Mouse (Mus musculus) stomach, embryonic 16.5 days (tissue): Measurements from ENCODE around the gene Slc16a9. TPM values are rescaled to one million over a fixed set of nuclear protein-coding genes. Genes with fewer than 3 reads are reported as not detected.

Source experiments
- ATAC-seq: fragments of 200-750 bp; cut with Nextera tagmentation; 2 replicates; pipeline ENCODE4 v1.8.0; 2017; ENCODE audit warnings: moderate number of reproducible peaks, moderate TSS enrichment; ENCODE audit not compliant: insufficient read depth, low FRiP score
- H3K27ac ChIP-seq: fragments of 300-500 bp; sonication (generic); 2 replicates; pipeline ENCODE4 v1.5.1; 2014; ENCODE audit warnings: low read length
- H3K27me3 ChIP-seq: fragments of 300-500 bp; sonication (generic); 2 replicates; pipeline ENCODE4 v1.6.1; 2014; ENCODE audit warnings: low read length, control low read depth, mixed read lengths; ENCODE audit not compliant: control insufficient read depth, insufficient read depth
- H3K36me3 ChIP-seq: fragments of 300-500 bp; sonication (generic); 2 replicates; pipeline ENCODE4 v1.6.1; 2014; ENCODE audit warnings: low read length; ENCODE audit not compliant: control insufficient read depth, insufficient read depth
- H3K4me1 ChIP-seq: fragments of 300-500 bp; sonication (generic); 2 replicates; pipeline ENCODE4 v1.6.1; 2014; ENCODE audit warnings: low read length, control low read depth, mixed read lengths; ENCODE audit not compliant: control insufficient read depth, insufficient read depth
- H3K4me2 ChIP-seq: fragments of 300-500 bp; sonication (generic); 2 replicates; pipeline ENCODE4 v1.6.1; 2014; ENCODE audit warnings: low read depth, low read length, mixed read lengths
- H3K4me3 ChIP-seq: fragments of 300-500 bp; sonication (generic); replicated peaks from 2 replicates; pipeline ENCODE4 v1.5.1; 2014; ENCODE audit warnings: mild to moderate bottlenecking, low read length
- H3K9ac ChIP-seq: fragments of 300-500 bp; sonication (generic); 2 replicates; pipeline ENCODE4 v1.6.1; 2014; ENCODE audit warnings: low read length
- H3K9me3 ChIP-seq: fragments of 300-500 bp; sonication (generic); replicated peaks from 2 replicates; pipeline ENCODE4 v1.6.1; 2016; ENCODE audit warnings: low read length, control low read depth; ENCODE audit not compliant: control insufficient read depth
- WGBS: fragments of 180-500 bp; shearing (Covaris S2); extraction: QIAGEN DNeasy Blood & Tissue Kit; methylation state at CpG from one replicate; pipeline ENCODE4 v1.1.7; 2014; 5-methylcytosine and 5-hydroxymethylcytosine counted together
- polyA plus RNA-seq: library from polyadenylated mRNA; unstranded; fragments of >200 nt; fragmentation: Nextera tagmentation; extraction: Ambion mirVana; gene quantifications from 2 replicates; pipeline ENCODE4 v1.2.1, GENCODE M21; 2015

Slc16a9 gene
- polyA plus RNA-seq, 1 experiment from 2014 or later = 1.4 TPM

GRCm38 (mm10) chr10:70287825-70288235 is 42.9 kb downstream of the Slc16a9 start:
- no peak overlapping the region for H3K4me3 ChIP-seq
- no peaks in the 10 kb centered on the region for H3K27me3 ChIP-seq
- no peak overlapping the region for H3K9ac ChIP-seq
- peaks cover 9% of the 10 kb centered on the region; the same call in 1 of the 2 replicates for H3K4me1 ChIP-seq
- H3K4me2 ChIP-seq = peak overlapping the region; percentile 17
- H3K36me3 ChIP-seq = no peaks in the 10 kb centered on the region; the same call in 1 of the 2 replicates
- 28% methylated on average over 9 of the region's 9 CpGs for WGBS
- no peaks in the 10 kb centered on the region for H3K9me3 ChIP-seq
- ATAC-seq = peak; percentile 75; the same call in 1 of the 2 replicates
- no peak overlapping the region for H3K27ac ChIP-seq

DNA sequence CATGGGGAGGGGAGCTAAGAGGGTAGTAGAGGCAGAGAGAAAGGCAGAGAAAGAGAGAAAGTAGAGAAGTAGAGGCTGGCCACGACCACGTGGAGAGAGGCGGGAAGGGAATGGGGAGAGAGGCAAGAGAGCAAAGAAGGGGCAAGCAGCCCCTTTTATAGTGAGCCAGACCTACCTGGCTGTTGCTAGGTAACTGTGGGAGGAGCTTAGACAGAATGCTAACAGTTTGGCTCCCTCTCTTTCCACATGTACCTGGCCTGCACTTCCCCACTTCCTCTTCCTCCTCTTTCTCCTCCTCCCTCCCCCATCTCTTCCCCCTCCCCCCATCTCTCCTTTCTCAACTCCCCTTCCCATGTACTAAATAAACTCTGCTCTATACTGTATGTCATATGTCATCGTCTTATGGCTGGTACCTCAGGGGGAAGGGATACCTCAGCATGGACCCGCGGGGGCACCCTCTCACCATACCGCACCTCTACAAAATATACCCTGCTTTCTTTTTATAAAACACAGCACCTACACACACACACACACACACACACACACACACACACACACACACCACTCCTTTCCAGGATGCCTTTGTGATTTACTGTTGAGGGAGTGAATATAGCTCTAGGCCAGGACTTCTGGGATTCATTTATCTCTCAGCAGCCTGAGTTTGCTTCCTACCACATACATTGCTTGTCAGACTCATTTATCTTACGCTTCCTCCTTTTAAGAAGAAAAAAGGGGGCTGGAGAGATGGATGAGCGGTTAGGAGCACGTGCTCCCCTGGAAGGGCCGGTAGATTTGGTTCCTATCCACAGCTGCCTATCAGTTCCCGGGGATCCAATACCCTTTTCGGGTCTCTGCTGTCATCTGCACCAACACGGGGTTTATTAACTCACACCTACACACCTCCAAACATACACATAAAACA is 43.8 kb downstream of the Slc16a9 start:
- Histone ChIP-seq H3K4me3 (no peak overlapping the region), H3K9ac (no peak overlapping the region), H3K27ac (no peak overlapping the region), H3K36me3 (no peaks in the 10 kb centered on the region; the same call in 1 of the 2 replicates), H3K4me1 (peaks cover 9% of the 10 kb centered on the region; the same call in 1 of the 2 replicates), H3K9me3 (no peaks in the 10 kb centered on the region), H3K4me2 (no peak overlapping the region), H3K27me3 (no peaks in the 10 kb centered on the region)
- peak; percentile 39; the same call in 1 of the 2 replicates for ATAC-seq
- WGBS = 35% methylated on average over 14 of the region's 14 CpGs

- Histone ChIP-seq H3K27ac (no peak overlapping the region), H3K4me1 (peaks cover 15% of the 10 kb centered on the region; the same call in 1 of the 2 replicates), H3K4me3 (no peak overlapping the region), H3K36me3 (no peaks in the 10 kb centered on the region; the same call in 1 of the 2 replicates), H3K27me3 (no peaks in the 10 kb centered on the region), H3K9ac (no peak overlapping the region), H3K9me3 (no peaks in the 10 kb centered on the region), H3K4me2 (no peak overlapping the region)
- ATAC-seq = no peak
- WGBS = 24% methylated on average over 7 of the region's 7 CpGs
Observed at GRCm38 (mm10) chr10:70292014-70292413, 47.1 kb downstream of the Slc16a9 start.

DNA sequence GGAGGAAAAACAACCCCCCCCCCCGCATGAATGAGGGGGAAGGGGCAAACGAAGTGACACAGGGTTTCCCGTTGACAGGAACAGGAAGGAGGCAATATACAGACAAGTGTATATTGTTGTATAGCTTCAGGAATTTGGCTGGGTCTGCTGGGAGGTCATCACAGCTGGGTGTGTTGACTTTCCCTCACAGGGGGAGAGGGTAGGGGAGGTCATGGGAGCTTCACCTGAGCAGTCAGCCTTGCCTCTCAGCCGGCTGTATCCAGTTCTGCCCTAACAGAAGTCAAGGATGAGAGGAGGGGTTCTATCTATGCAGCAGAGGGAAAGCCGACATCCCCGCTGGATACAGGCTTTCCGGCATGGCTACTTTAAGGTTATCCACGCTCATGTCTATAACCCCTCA is 49.2 kb downstream of the Slc16a9 start:
- 34% methylated on average over 8 of the region's 8 CpGs for WGBS
- H3K9me3 ChIP-seq = no peaks in the 10 kb centered on the region
- H3K4me1 ChIP-seq = 0 out of 2 replicates have a peak, but pooled peaks cover 9% of the 10 kb centered on the region
- no peak overlapping the region for H3K27ac ChIP-seq
- no peak overlapping the region for H3K9ac ChIP-seq
- H3K36me3 ChIP-seq = no peaks in the 10 kb centered on the region; the same call in 1 of the 2 replicates
- H3K4me3 ChIP-seq = no peak overlapping the region
- ATAC-seq = no peak
- no peaks in the 10 kb centered on the region for H3K27me3 ChIP-seq
- H3K4me2 ChIP-seq = no peak overlapping the region

DNA sequence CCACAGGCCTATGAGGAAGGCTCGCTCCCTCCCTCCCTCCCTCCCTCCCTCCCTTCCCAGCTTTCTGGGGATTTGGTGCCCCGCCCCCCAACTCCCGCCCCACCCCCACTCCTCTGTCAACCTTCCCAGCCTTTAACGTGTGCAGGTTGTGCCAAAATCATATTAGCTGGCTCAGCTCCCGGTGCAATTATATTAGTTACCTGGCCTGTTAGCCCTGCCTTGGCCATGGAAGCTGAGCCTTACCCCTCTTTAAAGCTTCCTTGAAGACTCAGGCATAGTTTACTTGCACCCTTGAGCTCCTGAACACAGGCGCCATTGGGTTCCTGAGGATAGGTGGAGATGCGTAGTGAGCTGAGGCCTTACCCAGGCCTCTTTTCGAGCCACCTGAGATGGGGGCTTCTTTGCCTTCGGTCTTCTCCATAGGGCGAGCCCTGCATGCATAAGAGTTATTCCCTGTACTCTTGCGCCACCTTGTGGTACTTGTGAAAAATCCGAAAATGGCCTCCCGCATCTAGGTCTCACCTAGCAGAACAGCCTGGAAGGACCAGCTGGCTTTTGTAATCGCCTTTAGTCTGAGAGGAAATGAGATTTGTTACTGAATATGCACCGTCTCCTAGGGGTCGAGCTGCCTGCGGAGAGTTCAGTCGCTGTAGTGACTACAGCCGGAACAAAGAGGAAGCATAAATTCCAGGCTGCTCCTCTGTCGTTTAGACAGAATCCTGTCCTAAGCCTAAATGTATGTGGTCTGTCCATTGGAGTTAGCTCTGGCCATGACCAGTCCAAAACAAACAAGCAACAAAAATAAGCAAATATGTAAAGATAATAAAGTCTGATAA is 51.8 kb downstream of the Slc16a9 start:
- peak; percentile 77; the same call in 1 of the 2 replicates for ATAC-seq
- H3K27ac ChIP-seq = no peak overlapping the region

DNA sequence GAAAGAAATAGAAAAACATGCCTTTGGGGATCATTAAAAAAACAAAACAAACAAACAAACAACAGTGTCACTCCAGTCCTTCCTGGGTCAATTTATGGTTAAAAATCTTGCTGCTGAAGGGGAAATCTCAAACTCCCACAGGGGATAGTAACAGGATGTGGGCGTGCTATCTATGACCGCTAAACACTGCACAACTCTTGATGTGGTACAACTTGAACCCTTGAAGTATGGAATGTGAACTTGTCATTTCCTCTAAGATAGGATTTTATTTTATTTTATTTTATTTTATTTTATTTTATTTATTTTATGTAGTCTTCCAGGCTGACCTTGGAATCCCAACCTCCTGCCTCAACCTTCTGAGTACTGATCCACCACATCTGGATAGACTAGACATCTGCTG is 54.2 kb downstream of the Slc16a9 start:
- H3K27me3 ChIP-seq = no peaks in the 10 kb centered on the region
- ATAC-seq = no peak
- H3K36me3 ChIP-seq = no peaks in the 10 kb centered on the region
- no peak overlapping the region for H3K4me3 ChIP-seq
- H3K9ac ChIP-seq = no peak overlapping the region
- H3K9me3 ChIP-seq = no peaks in the 10 kb centered on the region; the same call in 1 of the 2 replicates
- H3K27ac ChIP-seq = no peak overlapping the region
- 0 out of 2 replicates have a peak, but pooled peaks cover 5% of the 10 kb centered on the region for H3K4me1 ChIP-seq
- H3K4me2 ChIP-seq = no peak overlapping the region
- 70% methylated on average over 2 of the region's 2 CpGs for WGBS

More for the DNA sequence above, 51.8 kb downstream of the Slc16a9 start:
- Histone ChIP-seq H3K4me1 (0 out of 2 replicates have a peak, but pooled peaks cover 9% of the 10 kb centered on the region), H3K4me3 (no peak overlapping the region; the same call in 1 of the 2 replicates), H3K9me3 (no peaks in the 10 kb centered on the region), H3K27me3 (no peaks in the 10 kb centered on the region), H3K36me3 (no peaks in the 10 kb centered on the region), H3K4me2 (peak overlapping the region; percentile 33), H3K9ac (peak overlapping the region; percentile 54; the same call in 1 of the 2 replicates)
- WGBS = 7% methylated on average over 20 of the region's 20 CpGs

DNA sequence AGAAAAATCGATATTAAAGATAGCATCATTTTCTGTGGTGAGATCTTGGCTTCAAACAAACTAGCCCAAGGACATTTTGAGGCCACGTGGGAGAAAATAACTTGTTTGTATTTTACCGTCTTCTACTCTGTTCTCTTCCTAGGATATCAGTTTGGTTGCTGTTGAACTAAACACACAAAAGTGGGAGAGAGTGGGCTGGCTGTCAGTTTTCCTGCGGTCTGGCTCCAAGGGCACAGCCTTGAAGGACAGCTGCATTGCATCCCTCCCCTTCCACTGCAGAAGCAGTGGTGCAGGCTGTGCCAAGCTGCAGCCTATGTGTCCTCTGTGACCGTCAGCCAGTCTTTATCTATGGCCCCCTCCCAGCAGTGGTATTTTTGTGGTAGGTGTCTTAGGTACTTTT is 54.8 kb downstream of the Slc16a9 start:
- Histone ChIP-seq H3K4me2 (no peak overlapping the region), H3K36me3 (no peaks in the 10 kb centered on the region), H3K4me1 (0 out of 2 replicates have a peak, but pooled peaks cover 5% of the 10 kb centered on the region), H3K4me3 (no peak overlapping the region), H3K27me3 (no peaks in the 10 kb centered on the region), H3K9me3 (no peaks in the 10 kb centered on the region; the same call in 1 of the 2 replicates), H3K9ac (no peak overlapping the region), H3K27ac (no peak overlapping the region)
- no peak for ATAC-seq
- 35% methylated on average over 5 of the region's 5 CpGs for WGBS

- H3K4me2 ChIP-seq = no peak overlapping the region
- no peak overlapping the region for H3K27ac ChIP-seq
- H3K4me3 ChIP-seq = no peak overlapping the region
- ATAC-seq = no peak
- H3K4me1 ChIP-seq = 0 out of 2 replicates have a peak, but pooled peaks cover 5% of the 10 kb centered on the region
- 37% methylated on average over 2 of the region's 2 CpGs for WGBS
- no peaks in the 10 kb centered on the region for H3K27me3 ChIP-seq
- H3K36me3 ChIP-seq = no peaks in the 10 kb centered on the region
- no peak overlapping the region for H3K9ac ChIP-seq
- H3K9me3 ChIP-seq = no peaks in the 10 kb centered on the region; the same call in 1 of the 2 replicates
Observed at GRCm38 (mm10) chr10:70301190-70301589, 56.3 kb downstream of the Slc16a9 start.
